Mouse (Mus musculus) heart, embryonic 15.5 days (tissue): ENCODE data around the gene Eno3. TPM values are rescaled to one million over a fixed set of nuclear protein-coding genes. Genes with fewer than 3 reads are reported as not detected.

ENCODE experiments used
- ATAC-seq: fragments of 200-750 bp; cut with Nextera tagmentation; replicated peaks from 2 replicates; pipeline ENCODE4 v1.8.0; 2017; ENCODE audit warnings: low read depth, moderate TSS enrichment; ENCODE audit not compliant: insufficient number of reproducible peaks, insufficient read depth, low FRiP score
- H3K27ac ChIP-seq: fragments of 300-500 bp; sonication (generic); 2 replicates; pipeline ENCODE4 v1.5.1; 2015; ENCODE audit warnings: mild to moderate bottlenecking, inconsistent platforms
- H3K27me3 ChIP-seq: fragments of 300-500 bp; sonication (generic); 2 replicates; pipeline ENCODE4 v1.6.1; 2015; ENCODE audit warnings: inconsistent platforms
- H3K36me3 ChIP-seq: fragments of 300-500 bp; sonication (generic); 2 replicates; pipeline ENCODE4 v1.6.1; 2015; ENCODE audit warnings: mild to moderate bottlenecking, inconsistent platforms
- H3K4me1 ChIP-seq: fragments of 300-500 bp; sonication (generic); replicated peaks from 2 replicates; pipeline ENCODE4 v1.6.1; 2015; ENCODE audit warnings: inconsistent platforms
- H3K4me2 ChIP-seq: fragments of 300-500 bp; sonication (generic); 2 replicates; pipeline ENCODE4 v1.6.1; 2015; ENCODE audit warnings: inconsistent platforms, mild to moderate bottlenecking, moderate library complexity
- H3K4me3 ChIP-seq: fragments of 300-500 bp; sonication (generic); 2 replicates; pipeline ENCODE4 v1.5.1; 2015; ENCODE audit warnings: mild to moderate bottlenecking, inconsistent platforms
- H3K9ac ChIP-seq: fragments of 300-500 bp; sonication (generic); 2 replicates; pipeline ENCODE4 v1.6.1; 2015; ENCODE audit warnings: mild to moderate bottlenecking, inconsistent platforms
- H3K9me3 ChIP-seq: fragments of 300-500 bp; sonication (generic); replicated peaks from 2 replicates; pipeline ENCODE4 v1.6.1; 2016; ENCODE audit warnings: inconsistent platforms
- WGBS: fragments of 180-500 bp; shearing (Covaris S2); methylation state at CpG from one replicate; pipeline ENCODE4 v1.1.7; 2015; ENCODE audit warnings: mixed read lengths; 5-methylcytosine and 5-hydroxymethylcytosine counted together
- polyA plus RNA-seq: library from polyadenylated mRNA; unstranded; fragments of >200 nt; fragmentation: Nextera tagmentation; extraction: Ambion mirVana; gene quantifications from 2 replicates; pipeline ENCODE4 v1.2.1, GENCODE M21; 2015

Gene Eno3
- polyA plus RNA-seq, 1 experiment from 2014 or later, result 492 TPM

DNA sequence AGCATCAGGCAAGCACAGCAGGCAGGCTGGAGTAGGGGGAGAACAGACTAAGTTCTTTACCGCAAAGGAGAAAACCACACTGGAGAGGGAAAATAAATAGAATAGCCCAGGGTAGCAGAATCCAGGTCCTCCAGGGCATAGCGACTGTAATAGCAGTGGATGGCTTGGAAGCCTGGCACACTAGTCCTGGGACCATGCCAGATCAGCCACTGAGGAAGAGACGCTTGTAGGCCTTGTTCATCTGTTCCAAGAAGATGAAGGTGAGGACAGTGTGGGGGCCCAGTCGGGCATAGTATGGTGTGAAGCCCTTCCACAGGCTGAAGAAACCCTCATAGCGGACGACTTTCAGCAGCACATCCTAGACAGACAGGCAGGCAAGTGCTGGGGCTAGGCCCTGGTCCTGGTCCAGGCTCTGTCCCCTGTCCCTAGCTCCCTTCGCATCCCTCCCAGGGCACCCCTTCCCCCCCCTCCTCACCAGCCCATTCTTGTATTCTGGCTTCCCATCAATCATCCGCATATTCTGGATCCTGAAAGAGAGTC lies 12.4 kb upstream of the Eno3 start:
- Histone ChIP-seq H3K4me2 (peak overlapping the region; percentile 73; the same call in 1 of the 2 replicates), H3K4me1 (peaks cover 33% of the 10 kb centered on the region), H3K36me3 (peaks cover 19% of the 10 kb centered on the region), H3K9ac (peak overlapping the region; percentile 83; the same call in 1 of the 2 replicates), H3K27ac (no peak overlapping the region), H3K27me3 (no peaks in the 10 kb centered on the region), H3K4me3 (no peak overlapping the region), H3K9me3 (no peaks in the 10 kb centered on the region)
- ATAC-seq, result no peak
- whole genome bisulfite sequencing, result 89% methylated on average over 8 of the region's 8 CpGs

DNA sequence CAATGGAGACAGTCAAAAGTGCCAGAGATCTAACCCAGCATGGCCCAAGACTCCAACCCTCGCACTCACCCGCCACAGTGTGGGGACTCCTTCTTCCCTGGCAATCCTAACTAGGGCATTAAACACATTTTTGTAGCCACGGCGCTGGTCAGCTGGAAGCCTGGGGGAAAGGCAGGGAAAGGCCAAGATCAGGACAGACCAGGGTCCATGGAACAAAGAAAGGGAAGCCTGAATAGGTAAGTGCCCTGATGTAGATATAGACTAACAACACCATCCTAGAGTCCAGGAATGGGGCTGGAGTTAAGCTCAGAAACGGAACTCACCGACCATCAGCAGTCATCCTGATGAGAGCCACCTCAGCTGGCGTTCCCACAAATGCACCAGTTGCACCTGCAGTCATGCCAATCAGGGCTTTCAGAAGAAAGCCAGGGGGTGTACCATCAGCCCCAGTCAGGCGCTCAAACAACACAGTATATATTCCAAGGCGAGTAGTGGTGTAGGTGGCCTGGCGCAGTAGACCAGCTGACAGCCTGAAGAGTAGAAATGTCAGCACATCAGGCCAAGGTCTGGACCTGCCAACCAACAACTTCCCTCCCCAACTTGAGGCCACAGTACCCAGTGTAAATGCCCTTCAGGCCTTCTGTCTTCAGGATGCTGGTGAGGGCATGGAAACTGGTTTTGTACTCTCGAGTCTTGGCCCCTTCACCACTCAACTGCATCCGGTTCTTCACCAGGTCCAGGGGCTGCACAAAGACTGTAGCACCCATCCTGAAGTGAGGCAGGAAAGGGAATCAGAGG lies 11.3 kb upstream of the Eno3 start:
- no peak for ATAC-seq
- H3K9me3 ChIP-seq, result no peaks in the 10 kb centered on the region
- peaks cover 42% of the 10 kb centered on the region for H3K4me1 ChIP-seq
- peak overlapping the region; percentile 95 for H3K27ac ChIP-seq
- H3K27me3 ChIP-seq, result no peaks in the 10 kb centered on the region
- peak overlapping the region; percentile 83 for H3K9ac ChIP-seq
- peaks cover 27% of the 10 kb centered on the region for H3K36me3 ChIP-seq
- peak overlapping the region; percentile 73 for H3K4me2 ChIP-seq
- H3K4me3 ChIP-seq, result peak overlapping the region; percentile 72
- 75% methylated on average over 12 of the region's 12 CpGs for WGBS

DNA sequence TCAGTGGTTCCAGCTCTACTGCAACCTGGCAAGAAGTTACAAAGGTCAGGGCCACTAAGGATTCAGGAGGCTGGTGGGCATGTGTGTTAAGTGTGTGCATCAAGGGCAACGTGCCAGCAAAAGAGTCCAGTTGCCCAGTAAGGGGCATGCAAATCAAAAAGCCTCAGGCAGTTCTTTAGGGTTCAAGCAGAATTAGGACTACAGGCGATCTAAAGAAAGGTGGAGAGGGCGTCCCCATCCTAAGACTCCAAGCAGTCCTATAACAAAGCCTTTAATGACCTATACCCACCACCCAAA lies 10.8 kb upstream of the Eno3 start:
- ATAC-seq, result no peak
- peak overlapping the region; percentile 73 for H3K4me2 ChIP-seq
- peaks cover 32% of the 10 kb centered on the region for H3K36me3 ChIP-seq

DNA sequence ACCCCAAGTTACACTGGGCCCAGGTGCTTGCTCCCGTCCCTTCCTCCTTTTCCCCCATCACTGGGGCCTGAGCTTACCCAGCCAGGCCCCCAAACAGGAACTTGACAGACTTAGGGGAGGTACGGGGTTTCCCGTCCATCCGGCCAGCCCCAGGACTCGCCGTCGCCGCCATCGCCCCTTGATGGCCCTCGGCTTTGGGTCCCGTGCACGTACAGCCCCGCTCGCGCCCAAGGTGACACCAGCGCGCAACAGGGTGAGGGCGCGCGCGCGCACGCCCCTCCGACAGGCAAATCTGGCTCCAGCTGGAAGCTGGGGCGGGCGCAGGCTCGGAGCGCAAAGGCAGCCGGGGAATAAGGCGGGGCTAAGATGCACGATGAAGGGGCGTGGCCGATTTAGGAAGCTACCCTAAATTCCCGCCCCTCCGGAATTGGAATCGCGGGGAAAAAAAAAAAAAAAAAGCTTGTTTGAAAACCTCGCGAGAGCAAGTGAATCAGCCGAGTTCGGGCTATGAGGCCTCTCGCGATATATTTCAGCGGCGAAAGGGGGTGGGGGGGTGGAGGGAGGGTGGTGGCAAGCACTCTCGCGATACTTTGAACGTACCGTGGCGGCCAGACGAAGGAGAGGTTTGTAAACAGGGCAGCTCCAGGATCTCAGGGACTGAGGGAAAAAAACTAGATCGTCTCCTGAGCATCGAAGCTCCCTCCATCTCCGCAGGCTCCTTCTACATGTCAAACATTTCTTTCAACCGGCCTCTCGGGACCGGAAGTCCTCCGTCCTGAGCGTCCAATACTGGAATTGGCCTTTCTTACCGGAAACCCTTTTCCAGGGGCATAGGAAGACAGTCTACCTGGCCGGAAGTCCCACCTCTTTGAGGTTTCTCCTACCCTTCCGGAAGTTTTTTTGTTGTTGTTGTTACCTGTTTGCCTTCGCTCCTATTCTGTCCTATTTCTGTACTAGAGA lies 10.0 kb upstream of the Eno3 start, which contains the start of the genes Rnf167 and Slc25a11:
Gene Rnf167, plus strand, starts transcription at position 545 of the 960 bp plus-strand sequence.
Gene Slc25a11, minus strand, starts transcription at position 789 of the 960 bp plus-strand sequence.
- H3K27ac ChIP-seq, result peak within 1 kb of the TSS; percentile 95
- WGBS, result under 1% methylated on average over 63 of the region's 63 CpGs
- peak within 1 kb of the TSS; percentile 83 for H3K9ac ChIP-seq
- peaks cover 53% of the 10 kb centered on the region for H3K4me1 ChIP-seq
- H3K4me3 ChIP-seq, result peak within 1 kb of the TSS; percentile 72
- H3K36me3 ChIP-seq, result peaks cover 40% of the 10 kb centered on the region
- no peaks in the 10 kb centered on the region for H3K9me3 ChIP-seq
- H3K4me2 ChIP-seq, result peak within 1 kb of the TSS; percentile 85
- H3K27me3 ChIP-seq, result no peaks in the 10 kb centered on the region
- ATAC-seq, result peak; percentile 90

More for the DNA sequence above, 10.8 kb upstream of the Eno3 start:
- 15% methylated on average over 3 of the region's 3 CpGs for WGBS
- peak overlapping the region; percentile 83 for H3K9ac ChIP-seq
- H3K27me3 ChIP-seq, result no peaks in the 10 kb centered on the region
- H3K9me3 ChIP-seq, result no peaks in the 10 kb centered on the region
- H3K4me3 ChIP-seq, result peak overlapping the region; percentile 72
- H3K27ac ChIP-seq, result peak overlapping the region; percentile 95
- peaks cover 46% of the 10 kb centered on the region for H3K4me1 ChIP-seq

DNA sequence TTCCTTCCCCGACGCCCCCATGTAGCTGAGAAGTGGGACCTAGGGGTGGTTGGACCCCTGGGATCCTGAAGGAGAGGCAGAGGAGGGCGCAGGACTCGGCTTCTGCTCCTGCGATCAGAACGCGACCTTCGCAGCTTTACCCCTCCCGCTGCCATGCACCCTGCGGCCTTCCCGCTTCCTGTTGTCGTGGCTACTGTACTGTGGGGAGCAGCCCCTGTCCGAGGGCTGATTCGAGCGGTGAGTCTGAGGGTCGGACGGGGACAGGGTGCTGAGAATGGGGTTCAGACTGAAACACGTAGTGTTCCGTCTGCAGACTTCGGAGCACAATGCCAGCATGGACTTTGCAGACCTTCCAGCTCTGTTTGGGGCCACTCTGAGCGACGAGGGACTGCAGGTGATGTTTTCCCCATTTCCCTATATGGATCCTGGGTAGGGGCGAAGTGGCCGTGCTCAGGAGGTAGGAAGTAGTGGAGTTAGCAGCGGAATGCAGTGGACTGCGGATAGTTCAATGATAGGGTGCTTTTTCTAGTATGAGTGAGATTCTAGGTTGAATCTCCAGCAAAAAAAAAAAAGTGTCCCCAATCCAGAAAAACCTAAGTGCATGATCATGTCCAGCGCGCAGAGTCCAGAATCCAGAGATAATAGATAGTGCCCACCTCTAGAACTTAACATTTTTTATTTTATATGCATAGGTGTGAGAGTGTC lies 9.1 kb upstream of the Eno3 start:
- ATAC-seq, result no peak
- 3% methylated on average over 28 of the region's 28 CpGs for WGBS
- Histone ChIP-seq H3K4me3 (peak overlapping the region; percentile 72), H3K9me3 (no peaks in the 10 kb centered on the region), H3K4me2 (peak overlapping the region; percentile 85), H3K36me3 (peaks cover 49% of the 10 kb centered on the region), H3K4me1 (peaks cover 62% of the 10 kb centered on the region), H3K27me3 (no peaks in the 10 kb centered on the region), H3K9ac (peak overlapping the region; percentile 79), H3K27ac (peak overlapping the region; percentile 95)

DNA sequence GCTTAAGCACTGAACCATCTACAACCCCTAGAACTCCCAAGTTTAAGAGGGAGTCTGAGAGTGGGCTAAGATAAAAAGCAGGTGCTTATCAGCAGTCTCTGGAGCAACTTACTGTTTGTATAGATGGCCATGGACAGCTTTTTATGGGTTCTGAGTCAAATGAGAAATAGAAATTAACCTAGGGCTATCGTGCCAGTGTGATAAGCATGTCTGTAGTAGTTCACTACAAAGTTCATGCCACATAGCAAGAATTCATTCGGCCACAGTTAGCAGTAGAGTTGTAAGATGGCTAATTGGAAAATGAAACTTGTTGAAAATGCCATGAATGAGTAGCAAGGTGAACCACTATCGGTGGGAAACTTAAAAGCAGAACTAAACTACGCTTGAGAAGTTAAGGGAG lies 8.5 kb upstream of the Eno3 start:
- H3K27me3 ChIP-seq, result no peaks in the 10 kb centered on the region
- H3K4me2 ChIP-seq, result peak overlapping the region; percentile 85
- WGBS, result 69% methylated on average over 4 of the region's 4 CpGs
- 0 out of 2 replicates have a peak overlapping the region, but pooled peaks have one; percentile 95 for H3K27ac ChIP-seq
- H3K9me3 ChIP-seq, result no peaks in the 10 kb centered on the region
- ATAC-seq, result no peak
- peak overlapping the region; percentile 72 for H3K4me3 ChIP-seq
- peaks cover 66% of the 10 kb centered on the region for H3K4me1 ChIP-seq
- peaks cover 50% of the 10 kb centered on the region for H3K36me3 ChIP-seq
- peak overlapping the region; percentile 79 for H3K9ac ChIP-seq

DNA sequence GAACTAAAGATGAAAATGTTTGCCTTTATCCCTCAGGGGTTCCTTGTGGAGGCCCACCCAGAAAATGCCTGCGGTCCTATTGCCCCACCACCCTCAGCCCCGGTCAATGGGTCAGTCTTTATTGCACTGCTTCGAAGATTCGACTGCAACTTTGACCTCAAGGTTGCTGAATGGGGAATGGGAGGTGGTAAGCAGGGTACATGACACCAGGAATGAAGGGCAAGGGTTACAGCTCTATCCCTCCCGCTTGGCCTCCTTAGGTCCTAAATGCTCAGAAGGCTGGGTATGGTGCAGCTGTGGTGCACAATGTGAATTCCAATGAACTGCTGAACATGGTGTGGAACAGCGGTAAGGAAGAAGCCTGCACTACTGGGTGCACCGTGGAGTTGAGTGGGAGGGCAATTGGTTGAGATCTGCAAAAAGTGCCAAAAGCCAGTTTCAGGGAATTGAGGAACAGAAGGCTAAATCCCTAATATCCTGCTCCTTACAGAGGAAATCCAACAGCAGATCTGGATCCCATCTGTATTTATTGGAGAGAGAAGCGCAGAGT lies 7.7 kb upstream of the Eno3 start:
- WGBS, result 76% methylated on average over 8 of the region's 8 CpGs
- Histone ChIP-seq H3K4me3 (no peak overlapping the region), H3K9ac (0 out of 2 replicates have a peak overlapping the region, but pooled peaks have one; percentile 4)

DNA sequence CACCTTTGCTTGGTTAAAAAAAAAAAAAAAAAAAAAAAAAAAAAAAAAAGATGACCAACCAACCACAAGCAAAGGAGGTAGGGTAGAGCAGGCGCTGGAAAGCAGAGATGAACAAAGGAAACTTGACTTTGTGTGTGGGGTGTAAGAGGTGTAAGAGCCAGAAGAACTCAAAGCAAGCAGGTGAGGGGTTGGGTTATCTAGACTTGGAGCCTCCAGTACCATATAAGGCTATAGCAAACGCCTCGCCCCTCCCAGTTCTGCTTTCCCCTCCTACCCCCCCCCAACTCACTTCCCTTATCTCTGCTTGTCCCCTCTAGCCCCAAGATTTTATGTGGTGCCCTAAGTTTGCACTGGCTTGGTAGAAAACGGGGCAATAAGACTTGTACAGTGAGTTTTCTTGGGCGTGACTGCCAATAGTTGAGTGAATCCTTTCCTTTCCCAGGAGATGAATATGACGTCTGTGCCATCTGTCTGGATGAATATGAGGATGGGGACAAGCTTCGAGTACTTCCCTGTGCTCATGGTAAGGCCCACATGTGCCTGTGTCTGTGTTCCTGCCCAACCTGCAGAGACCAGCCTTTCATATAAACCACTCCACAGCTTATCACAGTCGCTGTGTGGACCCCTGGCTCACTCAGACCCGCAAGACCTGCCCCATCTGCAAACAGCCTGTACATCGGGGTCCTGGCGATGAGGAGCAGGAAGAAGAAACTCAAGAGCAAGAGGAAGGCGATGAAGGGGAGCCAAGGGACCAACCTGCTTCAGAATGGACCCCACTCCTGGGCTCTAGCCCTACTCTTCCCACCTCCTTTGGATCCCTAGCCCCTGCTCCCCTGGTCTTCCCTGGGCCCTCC lies 6.5 kb upstream of the Eno3 start:
- Histone ChIP-seq H3K9me3 (no peaks in the 10 kb centered on the region), H3K27ac (peak overlapping the region; percentile 28), H3K9ac (no peak overlapping the region), H3K4me1 (peaks cover 62% of the 10 kb centered on the region), H3K4me2 (peak overlapping the region; percentile 7; the same call in 1 of the 2 replicates), H3K27me3 (no peaks in the 10 kb centered on the region), H3K4me3 (no peak overlapping the region), H3K36me3 (peaks cover 37% of the 10 kb centered on the region)
- 64% methylated on average over 12 of the region's 12 CpGs for WGBS
- no peak for ATAC-seq

More for the DNA sequence above, 7.7 kb upstream of the Eno3 start:
- ATAC-seq, result no peak
- Histone ChIP-seq H3K9me3 (no peaks in the 10 kb centered on the region), H3K27ac (0 out of 2 replicates have a peak overlapping the region, but pooled peaks have one; percentile 5), H3K27me3 (no peaks in the 10 kb centered on the region), H3K4me1 (peaks cover 66% of the 10 kb centered on the region), H3K36me3 (peaks cover 47% of the 10 kb centered on the region), H3K4me2 (peak overlapping the region; percentile 2; the same call in 1 of the 2 replicates)

DNA sequence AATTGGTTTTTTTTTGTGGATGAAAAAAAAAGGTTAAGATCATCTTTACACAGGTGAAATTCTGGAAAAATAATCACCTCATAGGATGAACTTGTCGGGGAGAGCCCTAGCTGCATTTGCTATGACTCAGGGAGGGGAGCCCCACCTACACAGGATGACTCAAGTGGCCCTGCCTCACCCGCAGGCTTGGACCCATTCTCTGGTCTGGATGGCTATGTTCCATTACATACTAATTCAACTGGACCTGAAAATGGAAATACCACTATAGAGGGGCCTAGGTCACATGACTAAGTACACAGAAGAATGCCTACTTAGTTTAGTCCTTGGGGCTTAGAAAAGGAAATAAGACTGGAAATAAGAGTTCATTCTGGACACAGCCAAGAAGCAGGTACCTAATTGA lies 5.6 kb upstream of the Eno3 start:
- Histone ChIP-seq H3K4me3 (0 out of 2 replicates have a peak overlapping the region, but pooled peaks have one; percentile 6), H3K9me3 (no peaks in the 10 kb centered on the region), H3K27me3 (no peaks in the 10 kb centered on the region), H3K4me1 (peaks cover 63% of the 10 kb centered on the region), H3K4me2 (peak overlapping the region; percentile 93), H3K36me3 (peaks cover 37% of the 10 kb centered on the region), H3K27ac (peak overlapping the region; percentile 28; the same call in 1 of the 2 replicates), H3K9ac (no peak overlapping the region)
- WGBS, result 43% methylated on average over 2 of the region's 2 CpGs
- ATAC-seq, result no peak
